Mouse (Mus musculus) heart, adult 2 months (tissue): Measurements from ENCODE around the gene Ifi27l2b.

Experiments used
- CTCF ChIP-seq: fragments of 200-600 bp; IDR thresholded peaks from 2 replicates; pipeline ENCODE4 v1.8.1; 2022; ENCODE audit warnings: antibody characterized with exemption, mild to moderate bottlenecking, moderate library complexity
- EP300 ChIP-seq: fragments of 200-500 bp; IDR thresholded peaks from 2 replicates; pipeline ENCODE4 v1.6.1; 2011; ENCODE audit warnings: low read depth, low read length, control low read depth; ENCODE audit not compliant: insufficient read depth

DNA sequence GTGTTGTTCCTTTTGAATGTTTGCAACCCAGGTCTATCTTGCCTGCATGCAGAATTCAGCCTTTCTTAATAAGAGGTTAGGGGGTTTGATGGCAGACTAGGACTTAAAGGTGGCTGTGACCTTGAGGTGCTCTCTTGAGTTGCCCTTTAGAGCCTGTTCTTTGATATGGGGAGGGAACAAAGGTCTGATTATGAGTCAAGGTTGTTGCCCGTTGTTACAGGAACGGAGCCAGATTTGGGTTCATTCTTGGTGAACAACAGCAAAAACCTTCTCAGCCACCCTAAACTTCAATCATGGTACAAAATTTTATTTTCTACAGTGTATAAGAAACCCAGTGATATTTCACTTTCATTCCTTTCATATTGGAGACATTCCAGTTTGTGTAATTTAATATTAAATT is 23.6 kb downstream of the Ifi27l2b start:
- TF ChIP-seq EP300: no peak
- TF ChIP-seq CTCF: no peak
